Mouse (Mus musculus) MEL (cell line): Measurements from ENCODE around the gene Dntt. TPM values are rescaled to one million over a fixed set of nuclear protein-coding genes. Genes with fewer than 3 reads are reported as not detected.

Experiments used
- DNase-seq: peaks from one replicate; pipeline ENCODE4 v3.0.0; 2011; ENCODE audit warnings: low read depth, low spot score
- H3K27ac ChIP-seq: 2 replicates; pipeline ENCODE4 v1.5.1; 2012; ENCODE audit warnings: low read depth, mild to moderate bottlenecking, control low read depth, low read length, moderate library complexity; ENCODE audit not compliant: control insufficient read depth
- H3K27me3 ChIP-seq, 2 experiments: fragments of 150-350 bp in 1 of 2; sonication (generic) in 1 of 2; 2 replicates each; pipeline ENCODE4 v1.6.1; 2012; ENCODE audit warnings: low read length in 2 of 2, mild to moderate bottlenecking in 2 of 2, improper control_type of control experiment in 1 of 2, moderate library complexity in 1 of 2; ENCODE audit not compliant: insufficient read depth in 2 of 2, control insufficient read depth in 1 of 2
- H3K36me3 ChIP-seq, 2 experiments: 2 replicates each; pipeline ENCODE4 v1.6.1; 2012 to 2014; ENCODE audit warnings: low read length in 2 of 2, improper control_type of control experiment in 1 of 2, inconsistent platforms in 1 of 2, mild to moderate bottlenecking in 1 of 2; ENCODE audit not compliant: insufficient read depth in 2 of 2, control insufficient read depth in 1 of 2
- H3K4me1 ChIP-seq, 2 experiments: fragments of 150-350 bp in 1 of 2; sonication (generic) in 1 of 2; 2 replicates each; pipeline ENCODE4 v1.6.1; 2012; ENCODE audit warnings: low read length in 2 of 2, improper control_type of control experiment in 1 of 2, mild to moderate bottlenecking in 1 of 2; ENCODE audit not compliant: insufficient read depth in 2 of 2, control insufficient read depth in 1 of 2
- H3K4me3 ChIP-seq, 2 experiments: fragments of 150-350 bp in 1 of 2; sonication (generic) in 1 of 2; 2 replicates each; pipeline ENCODE4 v1.5.1; 2012; ENCODE audit warnings: low read depth in 2 of 2, low read length in 2 of 2, mild to moderate bottlenecking in 2 of 2, moderate library complexity in 2 of 2, control low read depth in 1 of 2, improper control_type of control experiment in 1 of 2; ENCODE audit not compliant: control insufficient read depth in 1 of 2, insufficient read depth in 1 of 2
- H3K79me2 ChIP-seq: 2 replicates; pipeline ENCODE4 v1.6.1; 2012; ENCODE audit warnings: mild to moderate bottlenecking, low read length, moderate library complexity; ENCODE audit not compliant: control insufficient read depth, poor library complexity, insufficient read depth
- H3K9ac ChIP-seq: 2 replicates; pipeline ENCODE4 v1.6.1; 2012; ENCODE audit warnings: low read depth, mild to moderate bottlenecking, control low read depth, low read length, moderate library complexity; ENCODE audit not compliant: control insufficient read depth, poor library complexity, severe bottlenecking
- H3K9me3 ChIP-seq: fragments of 150-350 bp; sonication (generic); replicated peaks from 2 replicates; pipeline ENCODE4 v1.6.1; 2012; ENCODE audit warnings: mild to moderate bottlenecking, low read length, improper control_type of control experiment, moderate library complexity; ENCODE audit not compliant: insufficient read depth
- BHLHE40 ChIP-seq: IDR thresholded peaks from 2 replicates; pipeline ENCODE4 v1.6.1; 2012; ENCODE audit warnings: low read depth, mild to moderate bottlenecking, inconsistent platforms, low read length, improper control_type of control experiment, borderline replicate concordance
- CHD1 ChIP-seq: IDR thresholded peaks from 2 replicates; pipeline ENCODE4 v1.6.1; 2012; ENCODE audit warnings: low read depth, mild to moderate bottlenecking, inconsistent platforms, low read length, improper control_type of control experiment
- CHD2 ChIP-seq: IDR thresholded peaks from 2 replicates; pipeline ENCODE4 v1.6.1; 2011; ENCODE audit warnings: low read length, improper control_type of control experiment
- CTCF ChIP-seq, 3 experiments: IDR thresholded peaks in 2 of 3; conservative IDR thresholded peaks in 1 of 3; 2 replicates each; pipeline ENCODE4 v1.5.1; 2011 to 2012; ENCODE audit warnings: low read length in 3 of 3, low read depth in 2 of 3, mild to moderate bottlenecking in 2 of 3, improper control_type of control experiment in 1 of 3, inconsistent platforms in 1 of 3, mixed read lengths in 1 of 3, moderate library complexity in 1 of 3; ENCODE audit not compliant: control insufficient read depth in 1 of 3, insufficient read depth in 1 of 3, poor library complexity in 1 of 3, severe bottlenecking in 1 of 3
- ELF1 ChIP-seq: IDR thresholded peaks from 2 replicates; pipeline ENCODE4 v1.6.1; 2014; ENCODE audit warnings: low read depth, mild to moderate bottlenecking, inconsistent platforms, low read length, improper control_type of control experiment, moderate library complexity
- EP300 ChIP-seq, 2 experiments: IDR thresholded peaks; 2 replicates each; pipeline ENCODE4 v1.6.1; 2011; ENCODE audit warnings: improper control_type of control experiment in 2 of 2, low read length in 2 of 2, low read depth in 1 of 2, mild to moderate bottlenecking in 1 of 2
- GABPA ChIP-seq: IDR thresholded peaks from 2 replicates; pipeline ENCODE4 v1.6.1; 2012; ENCODE audit warnings: low read depth, mild to moderate bottlenecking, inconsistent platforms, low read length, improper control_type of control experiment, moderate library complexity
- GATA1 ChIP-seq: IDR thresholded peaks from 2 replicates; pipeline ENCODE4 v1.6.1; 2011; ENCODE audit warnings: low read depth, low read length, improper control_type of control experiment
- HCFC1 ChIP-seq: IDR thresholded peaks from 2 replicates; pipeline ENCODE4 v1.6.1; 2012; ENCODE audit warnings: low read depth, mild to moderate bottlenecking, inconsistent platforms, low read length, improper control_type of control experiment, moderate library complexity
- MAFK ChIP-seq: IDR thresholded peaks from 2 replicates; pipeline ENCODE4 v1.6.1; 2011; ENCODE audit warnings: low read depth, mild to moderate bottlenecking, low read length, improper control_type of control experiment, borderline replicate concordance
- MAZ ChIP-seq: IDR thresholded peaks from 2 replicates; pipeline ENCODE4 v1.6.1; 2012; ENCODE audit warnings: low read depth, mild to moderate bottlenecking, inconsistent platforms, low read length, improper control_type of control experiment
- NRF1 ChIP-seq: IDR thresholded peaks from 2 replicates; pipeline ENCODE4 v1.6.1; 2014; ENCODE audit warnings: low read depth, mild to moderate bottlenecking, inconsistent platforms, low read length, improper control_type of control experiment, moderate library complexity; ENCODE audit not compliant: poor library complexity, insufficient read depth, severe bottlenecking
- POLR2AphosphoS2 ChIP-seq: IDR thresholded peaks from 2 replicates; pipeline ENCODE4 v1.6.1; 2011; ENCODE audit warnings: low read length, improper control_type of control experiment
- RCOR1 ChIP-seq: IDR thresholded peaks from 2 replicates; pipeline ENCODE4 v1.6.1; 2012; ENCODE audit warnings: low read depth, mild to moderate bottlenecking, inconsistent platforms, low read length, improper control_type of control experiment
- SIN3A ChIP-seq: IDR thresholded peaks from 2 replicates; pipeline ENCODE4 v1.6.1; 2012; ENCODE audit warnings: low read length, improper control_type of control experiment, inconsistent platforms
- TAL1 ChIP-seq: IDR thresholded peaks from 2 replicates; pipeline ENCODE4 v1.6.1; 2012; ENCODE audit warnings: mild to moderate bottlenecking, inconsistent platforms, low read length, moderate library complexity, mixed read lengths
- TCF12 ChIP-seq: IDR thresholded peaks from 2 replicates; pipeline ENCODE4 v1.6.1; 2014; ENCODE audit warnings: low read depth, mild to moderate bottlenecking, inconsistent platforms, low read length, improper control_type of control experiment, moderate library complexity
- UBTF ChIP-seq: IDR thresholded peaks from 2 replicates; pipeline ENCODE4 v1.6.1; 2012; ENCODE audit warnings: low read depth, mild to moderate bottlenecking, inconsistent platforms, low read length, improper control_type of control experiment, moderate library complexity, borderline replicate concordance; ENCODE audit not compliant: insufficient read depth
- ZKSCAN1 ChIP-seq: IDR thresholded peaks from 2 replicates; pipeline ENCODE4 v1.6.1; 2012; ENCODE audit warnings: low read depth, mild to moderate bottlenecking, inconsistent platforms, low read length, improper control_type of control experiment, moderate library complexity
- ZMIZ1 ChIP-seq: IDR thresholded peaks from 2 replicates; pipeline ENCODE4 v1.6.1; 2012; ENCODE audit warnings: low read depth, mild to moderate bottlenecking, inconsistent platforms, low read length, improper control_type of control experiment, moderate library complexity
- polyA plus RNA-seq, 2 experiments: library from polyadenylated mRNA; stranded (reverse) in 1 of 2; unstranded in 1 of 2; fragments of >175 nt in 1 of 2; fragments of >200 nt in 1 of 2; gene quantifications; 2 replicates each; pipeline versions ENCODE4 v1.2.1 to v1.2.4; 2012; ENCODE audit warnings: low replicate concordance in 2 of 2, low read depth in 1 of 2; ENCODE audit not compliant: insufficient read length in 2 of 2, insufficient read depth in 1 of 2, missing spikeins in 1 of 2
- total RNA-seq: library from RNA; depleted of rRNA; stranded (reverse); fragments of 300-350 nt; gene quantifications from 2 replicates; pipeline ENCODE4 v1.2.3, GENCODE M21; 2012

Gene Dntt
- total and polyA plus RNA-seq, 3 experiments = not detected

DNA sequence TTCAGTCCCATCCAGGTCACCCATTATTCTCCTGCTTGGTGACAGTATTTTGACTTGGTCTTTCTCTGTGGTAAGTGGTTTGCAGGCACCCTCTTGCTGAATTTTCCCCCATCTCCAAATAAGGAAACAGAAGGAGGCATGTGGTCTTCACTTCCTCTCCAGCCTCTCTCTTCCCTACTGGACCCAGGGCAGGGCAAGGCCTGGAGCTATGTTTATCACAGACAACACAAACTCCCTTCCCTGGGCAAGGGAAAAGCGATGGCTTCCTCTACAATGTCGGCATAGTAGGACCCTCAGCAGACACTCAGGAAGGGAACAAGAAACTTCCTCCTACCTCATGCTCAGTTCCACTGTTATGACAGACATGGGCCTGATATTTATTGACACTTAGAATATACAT, 62.8 kb downstream of the Dntt start:
- Histone ChIP-seq H3K4me3 (no peak overlapping the region), H3K9me3 (no peaks in the 10 kb centered on the region)
- DNase-seq = no peak
- no peak for TF ChIP-seq CHD2
- TF ChIP-seq NRF1 = no peak
- TF ChIP-seq HCFC1 = no peak
- no peak for TF ChIP-seq CHD1
- TF ChIP-seq ZMIZ1 = no peak
- no peak for TF ChIP-seq ZKSCAN1
- TF ChIP-seq ELF1 = no peak
- no peak for TF ChIP-seq TCF12
- TF ChIP-seq POLR2AphosphoS2 = no peak
- no peak for TF ChIP-seq TAL1
- no peak for TF ChIP-seq MAZ
- TF ChIP-seq, all 39 proteins: peak for 0
- Histone ChIP-seq H3K79me2 (no peaks in the 10 kb centered on the region), H3K27me3 (peaks cover 0 to 1% of the 10 kb centered on the region in 2 experiments; a peak in 1 of 4 replicates), H3K36me3 (no peaks in the 10 kb centered on the region), H3K9ac (no peak overlapping the region), H3K4me1 (no peaks in the 10 kb centered on the region), H3K27ac (no peak overlapping the region)

DNA sequence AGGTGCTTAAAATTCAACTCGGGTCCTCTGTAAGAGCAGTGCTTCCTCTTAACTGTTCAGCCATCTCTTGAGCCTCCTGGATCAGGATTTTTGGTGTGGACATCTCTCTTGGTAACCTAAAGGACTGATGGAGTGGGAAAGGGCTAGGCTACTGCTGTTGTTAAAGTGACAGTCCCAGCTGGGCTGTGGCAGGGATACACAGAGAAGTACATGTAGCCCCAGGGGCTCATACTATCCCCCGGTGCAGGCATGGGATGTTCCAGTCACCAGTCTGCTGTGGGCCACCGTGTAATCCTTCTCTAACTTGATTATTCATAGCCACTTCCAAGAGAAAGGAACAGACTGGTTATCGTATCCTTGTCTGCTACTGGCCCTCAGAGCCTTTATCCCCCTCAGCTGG, 68.0 kb downstream of the Dntt start:
- H3K79me2 ChIP-seq = no peaks in the 10 kb centered on the region
- peaks cover 0 to 1% of the 10 kb centered on the region in 2 experiments; a peak in 2 of 4 replicates for H3K27me3 ChIP-seq
- H3K9ac ChIP-seq = no peak overlapping the region
- no peaks in the 10 kb centered on the region for H3K9me3 ChIP-seq
- no peaks in the 10 kb centered on the region for H3K4me1 ChIP-seq
- no peaks in the 10 kb centered on the region for H3K36me3 ChIP-seq
- DNase-seq = no peak
- TF ChIP-seq CHD1 = no peak
- TF ChIP-seq CTCF (IDR thresholded peaks at IDR 0.05 in 2 of 3, conservative IDR thresholded peaks at IDR 0.05 in 1 of 3; ENCODE audit: control insufficient read depth in 1 of 3, insufficient read depth in 1 of 3, low read depth in 2 of 3, low read length in 3 of 3, poor library complexity in 1 of 3, severe bottlenecking in 1 of 3) = no peak
- no peak for TF ChIP-seq UBTF
- no peak for TF ChIP-seq ELF1
- no peak for TF ChIP-seq MAFK
- no peak for TF ChIP-seq BHLHE40
- TF ChIP-seq RCOR1 = no peak
- no peak for TF ChIP-seq GATA1
- TF ChIP-seq ZMIZ1 = no peak
- no peak for TF ChIP-seq GABPA
- TF ChIP-seq EP300 (IDR thresholded peaks at IDR 0.05; ENCODE audit: low read depth in 1 of 2, low read length in 2 of 2) = no peak
- TF ChIP-seq SIN3A = no peak
- H3K27ac ChIP-seq = no peak overlapping the region
- no peak overlapping the region for H3K4me3 ChIP-seq
